Mouse (Mus musculus) central nervous system, embryonic 14 days (tissue): ENCODE measurements around the gene Vmn2r71. TPM values are rescaled to one million over a fixed set of nuclear protein-coding genes. Genes with fewer than 3 reads are reported as not detected.

Experiments
- polyA plus RNA-seq: library from polyadenylated mRNA; depleted of rRNA; stranded (reverse); fragments of >200 nt; gene quantifications from 2 replicates; pipeline ENCODE4 v1.2.3, GENCODE M21; 2012; rRNA removed

The Vmn2r71 gene
- polyA plus RNA-seq = not detected in 2 replicates

GRCm38 (mm10) chr7:85562787-85563186 lies at the start of gene Vmn2r71:
Gene Vmn2r71, plus strand, starts transcription at chr7:85563087.

DNA sequence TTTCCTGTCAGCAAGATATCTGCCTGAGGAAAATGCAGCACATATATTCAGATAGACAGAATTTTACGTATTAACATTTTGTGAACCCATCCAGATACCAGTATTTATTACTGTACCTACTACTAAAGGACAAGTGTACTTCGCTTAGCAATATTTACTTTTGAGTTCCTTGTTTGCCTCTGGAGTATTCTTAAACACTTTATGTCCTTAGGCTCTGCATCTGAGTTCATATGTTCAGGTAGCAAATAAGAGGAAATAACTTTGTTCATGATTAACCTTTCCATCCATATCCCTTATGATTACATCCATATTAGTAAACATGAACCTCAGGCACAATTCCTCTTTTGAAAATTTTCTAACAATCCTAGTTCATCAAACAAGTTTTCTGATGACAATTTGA lies 6.2 kb downstream of the Vmn2r71 start, which contains the start of gene Vmn2r70:
TSS of gene Vmn2r70 (minus strand) at position 101 of the 400 bp plus-strand sequence.

Other genes starting within 250 kb of the Vmn2r71 start
- not detected in 2 replicates for gene Vmn2r69, start 147.2 kb upstream of the Vmn2r71 start, polyA plus RNA-seq
- not detected in 2 replicates for gene Vmn2r70, start 6.1 kb downstream of the Vmn2r71 start, polyA plus RNA-seq
- not detected in 2 replicates for gene Vmn2r72, start 192.0 kb downstream of the Vmn2r71 start, polyA plus RNA-seq